Mouse (Mus musculus): ENCODE measurements around the gene Fbxl19.

Fbxl19 gene

GRCm38 (mm10) chr7:127809846-127810245 is 65.5 kb downstream of the Fbxl19 start:
- DNase-seq: no peak

GRCm38 (mm10) chr7:127810650-127811049 is 66.3 kb downstream of the Fbxl19 start:
- no peak for DNase-seq

GRCm38 (mm10) chr7:127811240-127811639 is 66.9 kb downstream of the Fbxl19 start:
- no peak for DNase-seq

- DNase-seq: no peak
Measured at GRCm38 (mm10) chr7:127812292-127812691, 67.9 kb downstream of the Fbxl19 start.

GRCm38 (mm10) chr7:127813821-127814220 is 69.5 kb downstream of the Fbxl19 start:
- DNase-seq: no peak

GRCm38 (mm10) chr7:127814241-127814921 is 70.0 kb downstream of the Fbxl19 start:
- DNase-seq: peak; percentile 94

GRCm38 (mm10) chr7:127815116-127815665 is 70.8 kb downstream of the Fbxl19 start:
- no peak for DNase-seq

GRCm38 (mm10) chr7:127815954-127816821 is 71.8 kb downstream of the Fbxl19 start:
- DNase-seq: no peak

GRCm38 (mm10) chr7:127817053-127817452 is 72.7 kb downstream of the Fbxl19 start:
- DNase-seq: no peak

GRCm38 (mm10) chr7:127817776-127818175 is 73.4 kb downstream of the Fbxl19 start:
- no peak for DNase-seq

Data from cerebellum, adult 11 months (tissue).